Mouse (Mus musculus) testis, adult 2 months (tissue): ENCODE results near the gene Xrcc1.

ENCODE experiments used
- CTCF ChIP-seq: fragments of 200-500 bp; IDR thresholded peaks from 2 replicates; pipeline ENCODE4 v1.5.1; 2012; ENCODE audit warnings: low read depth, mild to moderate bottlenecking, inconsistent platforms, low read length, moderate library complexity; ENCODE audit not compliant: control insufficient read depth, insufficient read depth, insufficient replicate concordance
- POLR2A ChIP-seq: fragments of 200-500 bp; IDR thresholded peaks from 2 replicates; pipeline ENCODE4 v1.6.1; 2012; ENCODE audit warnings: low read depth, mild to moderate bottlenecking, inconsistent platforms, low read length, moderate library complexity; ENCODE audit not compliant: control insufficient read depth

DNA sequence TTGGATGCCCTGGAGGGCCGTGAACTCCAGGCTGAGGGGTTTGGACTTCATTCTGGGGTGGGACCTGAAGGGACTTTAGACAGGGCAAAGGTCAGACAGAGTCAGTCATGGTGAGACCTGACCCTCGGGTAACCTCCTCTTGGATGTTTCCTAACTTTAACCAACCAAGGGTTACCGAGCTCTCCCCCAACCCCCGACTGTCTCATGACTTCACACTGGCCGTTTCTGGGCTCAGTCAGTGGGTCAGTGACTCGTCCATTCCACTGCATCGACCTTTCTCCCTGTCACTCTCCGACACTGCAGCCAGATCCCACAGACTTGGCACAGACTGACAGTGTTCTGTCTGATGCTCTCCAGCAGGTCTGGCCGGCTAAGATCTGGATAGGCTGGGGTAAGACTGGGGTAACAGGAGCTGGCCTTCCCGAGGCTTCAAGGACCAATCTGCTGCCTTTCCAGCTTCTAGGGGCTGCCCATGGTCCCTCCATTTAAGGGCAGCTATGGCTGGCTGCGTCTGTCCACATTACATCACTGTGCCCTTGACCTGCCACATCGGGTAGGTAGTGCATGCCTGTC is 28.2 kb downstream of the Xrcc1 start:
- no peak for TF ChIP-seq POLR2A
- TF ChIP-seq CTCF = no peak
